Mouse (Mus musculus): Measurements from ENCODE around the gene H2al3. TPM values are rescaled to one million over a fixed set of nuclear protein-coding genes. Genes with fewer than 3 reads are reported as not detected.

The H2al3 gene
- total RNA-seq (2021) = not detected
- long read RNA-seq, experiment 1 = 0 reads
- long read RNA-seq, experiment 2 = 0 reads

GRCm38 (mm10) chrX:9849403-9849802 is at the start of gene H2al3:
TSS of gene H2al3 (plus strand) at chrX:9849703.
- no peak for DNase-seq (ENCODE audit: low spot score in 2 of 2)

GRCm38 (mm10) chrX:9810101-9810500 is 39.4 kb upstream of the H2al3 start:
- DNase-seq (ENCODE audit: low spot score in 2 of 2) = no peak

GRCm38 (mm10) chrX:9812469-9812868 is 37.0 kb upstream of the H2al3 start:
- DNase-seq (ENCODE audit: low spot score in 2 of 2) = no peak

- no peak for DNase-seq (ENCODE audit: low spot score in 2 of 2)
Observed at GRCm38 (mm10) chrX:9834779-9835178, 14.7 kb upstream of the H2al3 start.

GRCm38 (mm10) chrX:9846628-9847027 is 2.9 kb upstream of the H2al3 start, which contains the start of gene Hypm:
TSS of gene Hypm (plus strand) at chrX:9846928.
- DNase-seq (ENCODE audit: low spot score in 2 of 2) = no peak

GRCm38 (mm10) chrX:9861859-9862258 is 12.4 kb downstream of the H2al3 start:
- DNase-seq (ENCODE audit: low spot score in 2 of 2) = no peak

- DNase-seq (ENCODE audit: low spot score in 2 of 2) = no peak
Observed at GRCm38 (mm10) chrX:9875519-9875918, 26.0 kb downstream of the H2al3 start.

- no peak for DNase-seq (ENCODE audit: low spot score in 2 of 2)
Observed at GRCm38 (mm10) chrX:9885322-9885721, 35.8 kb downstream of the H2al3 start, which contains the start of gene Sytl5. TSS of gene Sytl5 (plus strand) at chrX:9885622.

Other genes with a start within 250 kb of the H2al3 start
- gene Dynlt3, start 186.7 kb upstream of the H2al3 start, total RNA-seq (2021) = 100 to 1,000 TPM; 138 to 142 TPM
- gene Hypm, start 2.8 kb upstream of the H2al3 start, total RNA-seq (2021) = not detected
- gene Sytl5, start 35.9 kb downstream of the H2al3 start, total RNA-seq (2021) = 1 to 10 TPM; 3.9 to 4.3 TPM

Data from layer of hippocampus, postnatal 14 days (tissue).